Mouse (Mus musculus) liver, embryonic 14.5 days (tissue): ENCODE data around the gene Gzmm.

Experiments
- CTCF ChIP-seq: IDR thresholded peaks from 2 replicates; pipeline ENCODE4 v1.5.1; 2016; ENCODE audit warnings: antibody characterized with exemption, low read depth, control low read depth
- EP300 ChIP-seq: IDR thresholded peaks from 2 replicates; pipeline ENCODE4 v1.6.1; 2016; ENCODE audit warnings: antibody characterized with exemption, low read depth

GRCm38 (mm10) chr10:79708668-79709067, 19.8 kb downstream of the Gzmm start:
- TF ChIP-seq EP300 (no peak), CTCF (no peak)
